Comparison of ENCODE assay signal across 16 mouse cellular contexts in genomic region chr6:38901152-38901551, GRCm38 (mm10). TPM values are rescaled to one million over a fixed set of nuclear protein-coding genes. Genes with fewer than 3 reads are reported as not detected.
A peak's percentile ranks its signal among the peaks of the same experiment; 100 is the strongest.
DNase-seq lines count a peak whose midpoint lies in the region; ATAC-seq lines count a peak whose summit lies in the region.
"Had no signal": no experiment of that assay in that cellular context is flagged by ENCODE, and none has a peak within 500 bp of the region (broad histone marks: within the 10 kb centered on the region; RNA-seq: fewer than 3 reads in every experiment).

No protein-coding gene starts in this region.

- no peaks in the 10 kb centered on the region for H3K27me3 ChIP-seq in liver, embryonic 15.5 days
- H3K27me3 ChIP-seq: lung, embryonic 15.5 days had no signal

- peak overlapping the region; percentile 42 for H3K9ac ChIP-seq in liver, embryonic 15.5 days
- H3K9ac ChIP-seq: lung, embryonic 15.5 days had no signal

- ATAC-seq in granulocyte monocyte progenitor cell, adult 5-6 weeks (replicated peaks; ENCODE audit: poor library complexity, severe bottlenecking): peak; percentile 65
- peak; percentile 19 for ATAC-seq in liver, embryonic 15.5 days (ENCODE audit: insufficient read depth)

- H3K27ac ChIP-seq in liver, embryonic 15.5 days (replicated peaks): peak overlapping the region; percentile 96
- H3K27ac ChIP-seq: hindbrain, embryonic 10.5 days; lung, embryonic 15.5 days had no signal

- no peaks in the 10 kb centered on the region for H3K36me3 ChIP-seq in liver, embryonic 15.5 days (replicated peaks)
- H3K36me3 ChIP-seq: hindbrain, embryonic 10.5 days; lung, embryonic 15.5 days had no signal

- H3K4me2 ChIP-seq in liver, embryonic 15.5 days: peak overlapping the region; percentile 70
- H3K4me2 ChIP-seq: lung, embryonic 15.5 days had no signal

- peak; percentile 64 for DNase-seq in lung, postnatal 36 days
- DNase-seq in lung, postnatal 10 days: no peak
- DNase-seq in thymus, postnatal 10 days (ENCODE audit: low spot score in 2 of 2): no peak
- DNase-seq in layer of hippocampus, adult 18-20 months (ENCODE audit: low spot score in 2 of 2): no peak
- no peak for DNase-seq in cerebellum, postnatal 25 days
- DNase-seq in left cerebral cortex, postnatal 10 days (ENCODE audit: extremely low spot score in 1 of 2, low spot score in 2 of 2): no peak
- DNase-seq: adrenal gland, adult 8-10 months; cerebellum, postnatal 14 days; heart, adult 18-20 months; kidney, adult 8-10 months; right cerebral cortex, postnatal 14 days; thymus, postnatal 25 days had no signal

- peaks cover 72% of the 10 kb centered on the region for H3K4me1 ChIP-seq in liver, embryonic 15.5 days (replicated peaks)

- peak overlapping the region; percentile 36 for H3K4me3 ChIP-seq in liver, embryonic 15.5 days (replicated peaks)
- H3K4me3 ChIP-seq: hindbrain, embryonic 10.5 days; lung, embryonic 15.5 days had no signal

- WGBS in liver, embryonic 15.5 days (ENCODE audit: insufficient replicate concordance): 36% methylated on average over 4 of the region's 4 CpGs

- intact Hi-C loops in left cerebral cortex, postnatal 10 days (cut with DNase I): no loop called here

- H3K9me3 ChIP-seq in liver, embryonic 15.5 days (replicated peaks): no peaks in the 10 kb centered on the region
- H3K9me3 ChIP-seq: hindbrain, embryonic 10.5 days; lung, embryonic 15.5 days had no signal

RNA-seq across cellular contexts. Expression of gene Hipk2, which starts 25.2 kb away (rescaled TPM):
- 51.0 and 55.5 TPM in 2 replicates for total RNA-seq in granulocyte monocyte progenitor cell, adult 5-6 weeks (2014; fragmentation: Nextera tagmentation)
- total RNA-seq in granulocyte monocyte progenitor cell, adult 5-6 weeks (2017): 12.8 and 17.0 TPM in 2 replicates
- 18.0 and 23.4 TPM in 2 replicates for polyA plus RNA-seq in liver, embryonic 15.5 days (2015; fragmentation: Nextera tagmentation; extraction: Ambion mirVana)
- 10 to 100 TPM; 63.8 to 66.2 TPM for total RNA-seq in layer of hippocampus, adult 18-20 months (2021)
- total RNA-seq in left cerebral cortex, postnatal 10 days (2021): 10 to 100 TPM; 44.6 to 45.9 TPM

RNA-seq across cellular contexts. Expression of gene Tbxas1, which starts 25.9 kb away (rescaled TPM):
- total RNA-seq in granulocyte monocyte progenitor cell, adult 5-6 weeks (2014; fragmentation: Nextera tagmentation): 12.4 and 26.0 TPM in 2 replicates
- 15.0 and 15.4 TPM in 2 replicates for total RNA-seq in granulocyte monocyte progenitor cell, adult 5-6 weeks (2017)
- polyA plus RNA-seq in liver, embryonic 15.5 days (2015; fragmentation: Nextera tagmentation; extraction: Ambion mirVana): 9.0 and 10.4 TPM in 2 replicates
- total RNA-seq in layer of hippocampus, adult 18-20 months (2021): 1 to 10 TPM; 1.9 to 2.7 TPM
- total RNA-seq in left cerebral cortex, postnatal 10 days (2021): 1 to 10 TPM; 2.1 to 2.9 TPM
